Mouse (Mus musculus) spleen, adult 2 months (tissue): Measurements from ENCODE around the gene Rcor1.

Source experiments
- CTCF ChIP-seq: fragments of 200-500 bp; IDR thresholded peaks from 2 replicates; pipeline ENCODE4 v1.5.1; 2011; ENCODE audit warnings: mild to moderate bottlenecking, inconsistent platforms; ENCODE audit not compliant: insufficient read depth, insufficient read length, insufficient replicate concordance; ENCODE audit errors: extremely low read depth
- POLR2A ChIP-seq: fragments of 200-500 bp; IDR thresholded peaks from 2 replicates; pipeline ENCODE4 v1.6.1; 2011; ENCODE audit warnings: low read depth, low read length, inconsistent platforms

- TF ChIP-seq POLR2A (no peak), CTCF (no peak)
These were observed 5.7 kb downstream of the Rcor1 start for GRCm38 (mm10) chr12:111044880-111045279.
